Mouse (Mus musculus): Measurements from ENCODE around the gene Arntl2. TPM values are rescaled to one million over a fixed set of nuclear protein-coding genes. Genes with fewer than 3 reads are reported as not detected.

Gene Arntl2
- polyA plus RNA-seq, 1 experiment from 2014 or later = 8.2 TPM

GRCm38 (mm10) chr6:146793527-146793926 lies 2.3 kb upstream of the Arntl2 start:
- 52% methylated on average over 3 of the region's 3 CpGs for WGBS
- Histone ChIP-seq H3K4me3 (no peak overlapping the region), H3K4me1 (peaks cover 12% of the 10 kb centered on the region), H3K9me3 (no peaks in the 10 kb centered on the region), H3K27ac (no peak overlapping the region), H3K27me3 (peaks cover 13% of the 10 kb centered on the region), H3K4me2 (no peak overlapping the region), H3K36me3 (no peaks in the 10 kb centered on the region), H3K9ac (no peak overlapping the region)
- no peak for ATAC-seq (ENCODE audit: insufficient number of reproducible peaks, insufficient read depth, low FRiP score, low TSS enrichment, low read depth)

GRCm38 (mm10) chr6:146795166-146795923 lies 510 bp upstream of the Arntl2 start:
- H3K36me3 ChIP-seq = no peaks in the 10 kb centered on the region
- peaks cover 12% of the 10 kb centered on the region for H3K4me1 ChIP-seq
- WGBS = 16% methylated on average over 22 of the region's 22 CpGs
- no peak overlapping the region for H3K27ac ChIP-seq
- 0 out of 2 replicates have a peak, but pooled peaks have one; percentile 38 for ATAC-seq (ENCODE audit: insufficient number of reproducible peaks, insufficient read depth, low FRiP score, low TSS enrichment, low read depth)
- H3K9ac ChIP-seq = peak overlapping the region; percentile 82
- peaks cover 13% of the 10 kb centered on the region for H3K27me3 ChIP-seq
- no peaks in the 10 kb centered on the region for H3K9me3 ChIP-seq
- peak overlapping the region; percentile 73 for H3K4me2 ChIP-seq
- H3K4me3 ChIP-seq = peak overlapping the region; percentile 64

DNA sequence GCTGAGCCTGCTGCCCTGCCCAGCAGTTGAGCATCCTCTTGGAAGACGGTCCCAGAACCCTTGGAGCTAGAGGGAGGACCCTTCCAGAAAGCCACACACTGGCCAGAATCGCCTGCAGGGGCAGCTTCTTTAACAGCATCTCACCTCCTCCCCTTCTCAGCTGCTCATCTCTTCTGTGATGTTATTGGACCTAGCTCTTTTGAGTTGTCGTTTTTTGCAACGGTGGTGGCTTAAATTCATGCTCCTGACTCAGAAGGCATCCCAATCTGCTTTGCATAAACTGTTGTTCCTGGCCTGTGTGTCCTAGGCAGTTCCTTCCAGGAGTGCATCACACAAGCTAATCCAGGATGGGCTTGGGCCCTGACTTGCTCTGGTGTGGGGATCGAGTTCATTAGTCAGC lies 1.6 kb downstream of the Arntl2 start:
- WGBS = 69% methylated on average over 5 of the region's 5 CpGs
- no peak for ATAC-seq (ENCODE audit: insufficient number of reproducible peaks, insufficient read depth, low FRiP score, low TSS enrichment, low read depth)
- no peak overlapping the region for H3K9ac ChIP-seq

GRCm38 (mm10) chr6:146809991-146810390 lies 14.1 kb downstream of the Arntl2 start:
- H3K4me2 ChIP-seq = no peak overlapping the region
- H3K4me3 ChIP-seq = no peak overlapping the region
- no peak for ATAC-seq (ENCODE audit: insufficient number of reproducible peaks, insufficient read depth, low FRiP score, low TSS enrichment, low read depth)
- H3K4me1 ChIP-seq = no peaks in the 10 kb centered on the region
- no peaks in the 10 kb centered on the region for H3K27me3 ChIP-seq
- peaks cover 49% of the 10 kb centered on the region for H3K36me3 ChIP-seq
- WGBS = 89% methylated on average over 6 of the region's 6 CpGs
- H3K9me3 ChIP-seq = no peaks in the 10 kb centered on the region
- no peak overlapping the region for H3K9ac ChIP-seq
- H3K27ac ChIP-seq = no peak overlapping the region

More for the DNA sequence above, 1.6 kb downstream of the Arntl2 start:
- Histone ChIP-seq H3K27ac (no peak overlapping the region), H3K4me3 (no peak overlapping the region), H3K4me2 (no peak overlapping the region), H3K4me1 (peaks cover 12% of the 10 kb centered on the region), H3K9me3 (no peaks in the 10 kb centered on the region), H3K36me3 (no peaks in the 10 kb centered on the region), H3K27me3 (peaks cover 13% of the 10 kb centered on the region)

- Histone ChIP-seq H3K36me3 (peaks cover 42% of the 10 kb centered on the region), H3K4me2 (no peak overlapping the region), H3K27me3 (no peaks in the 10 kb centered on the region), H3K27ac (no peak overlapping the region), H3K9me3 (no peaks in the 10 kb centered on the region), H3K9ac (no peak overlapping the region), H3K4me1 (no peaks in the 10 kb centered on the region), H3K4me3 (no peak overlapping the region)
- WGBS = 88% methylated on average over 5 of the region's 5 CpGs
- no peak for ATAC-seq (ENCODE audit: insufficient number of reproducible peaks, insufficient read depth, low FRiP score, low TSS enrichment, low read depth)
Observed at GRCm38 (mm10) chr6:146813007-146813406, 17.2 kb downstream of the Arntl2 start.

DNA sequence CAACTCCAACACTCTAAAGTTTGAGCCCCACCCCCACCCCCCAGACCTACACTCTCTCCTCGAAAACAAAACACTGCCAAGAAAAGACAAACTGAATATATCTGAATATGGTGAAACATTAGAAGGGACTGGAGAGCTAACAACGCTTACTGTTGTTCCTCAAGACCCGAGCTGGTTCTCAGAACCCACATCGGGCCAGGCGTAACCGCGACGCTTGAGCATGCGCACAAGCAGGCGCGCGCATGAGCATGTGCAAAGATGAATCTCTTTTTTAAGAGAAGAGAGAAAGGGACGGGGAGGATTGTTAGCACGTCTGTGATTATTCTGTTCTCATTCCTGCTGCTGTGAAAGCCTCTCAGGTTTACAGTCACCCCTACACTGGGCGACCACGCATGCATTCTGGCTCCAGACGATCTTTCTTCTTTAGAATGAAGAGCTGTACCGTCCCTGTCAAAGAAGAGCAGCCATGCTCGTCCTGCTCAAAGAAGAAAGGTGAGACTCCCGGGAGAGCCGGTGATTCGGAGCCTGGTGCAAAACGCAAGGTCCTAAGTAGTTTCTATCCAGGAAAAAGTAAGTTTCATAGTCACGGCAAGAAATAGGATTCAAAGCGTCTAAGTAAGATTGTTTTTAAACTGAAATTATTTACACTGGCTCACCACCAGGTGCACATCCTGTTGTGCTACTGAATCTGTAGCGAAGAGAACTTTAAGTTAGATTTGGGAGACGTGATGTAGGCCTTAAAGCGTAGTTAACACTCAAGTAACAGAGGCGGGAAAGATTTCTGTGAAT lies 24.5 kb downstream of the Arntl2 start:
- Histone ChIP-seq H3K4me2 (no peak overlapping the region), H3K27ac (no peak overlapping the region), H3K4me3 (no peak overlapping the region), H3K9me3 (no peaks in the 10 kb centered on the region), H3K27me3 (no peaks in the 10 kb centered on the region), H3K36me3 (peaks cover 10% of the 10 kb centered on the region; the same call in 1 of the 2 replicates), H3K9ac (no peak overlapping the region), H3K4me1 (no peaks in the 10 kb centered on the region)
- WGBS = 83% methylated on average over 29 of the region's 29 CpGs
- no peak for ATAC-seq (ENCODE audit: insufficient number of reproducible peaks, insufficient read depth, low FRiP score, low TSS enrichment, low read depth)

DNA sequence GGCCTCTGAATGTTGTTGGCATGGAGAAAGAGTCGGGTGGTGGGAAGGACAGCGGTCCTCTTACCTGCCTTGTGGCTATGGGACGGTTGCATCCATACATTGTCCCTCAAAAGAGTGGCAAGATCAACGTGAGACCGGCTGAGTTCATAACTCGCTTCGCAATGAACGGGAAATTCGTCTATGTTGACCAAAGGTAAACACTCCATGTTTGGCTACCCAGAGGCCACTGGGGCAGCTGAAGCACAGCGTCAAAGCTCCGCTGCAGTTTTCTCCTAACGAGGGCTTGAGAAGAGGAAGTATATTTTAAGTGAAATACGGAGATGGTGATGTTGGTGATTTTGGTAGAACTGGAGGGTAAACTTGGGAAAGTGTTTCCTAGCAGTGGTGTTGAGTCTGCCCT lies 26.1 kb downstream of the Arntl2 start:
- no peak for ATAC-seq (ENCODE audit: insufficient number of reproducible peaks, insufficient read depth, low FRiP score, low TSS enrichment, low read depth)
- Histone ChIP-seq H3K4me2 (no peak overlapping the region), H3K9ac (no peak overlapping the region), H3K9me3 (no peaks in the 10 kb centered on the region), H3K4me3 (no peak overlapping the region), H3K27me3 (no peaks in the 10 kb centered on the region), H3K36me3 (no peaks in the 10 kb centered on the region; the same call in 1 of the 2 replicates), H3K4me1 (no peaks in the 10 kb centered on the region), H3K27ac (no peak overlapping the region)
- WGBS = 92% methylated on average over 13 of the region's 13 CpGs

DNA sequence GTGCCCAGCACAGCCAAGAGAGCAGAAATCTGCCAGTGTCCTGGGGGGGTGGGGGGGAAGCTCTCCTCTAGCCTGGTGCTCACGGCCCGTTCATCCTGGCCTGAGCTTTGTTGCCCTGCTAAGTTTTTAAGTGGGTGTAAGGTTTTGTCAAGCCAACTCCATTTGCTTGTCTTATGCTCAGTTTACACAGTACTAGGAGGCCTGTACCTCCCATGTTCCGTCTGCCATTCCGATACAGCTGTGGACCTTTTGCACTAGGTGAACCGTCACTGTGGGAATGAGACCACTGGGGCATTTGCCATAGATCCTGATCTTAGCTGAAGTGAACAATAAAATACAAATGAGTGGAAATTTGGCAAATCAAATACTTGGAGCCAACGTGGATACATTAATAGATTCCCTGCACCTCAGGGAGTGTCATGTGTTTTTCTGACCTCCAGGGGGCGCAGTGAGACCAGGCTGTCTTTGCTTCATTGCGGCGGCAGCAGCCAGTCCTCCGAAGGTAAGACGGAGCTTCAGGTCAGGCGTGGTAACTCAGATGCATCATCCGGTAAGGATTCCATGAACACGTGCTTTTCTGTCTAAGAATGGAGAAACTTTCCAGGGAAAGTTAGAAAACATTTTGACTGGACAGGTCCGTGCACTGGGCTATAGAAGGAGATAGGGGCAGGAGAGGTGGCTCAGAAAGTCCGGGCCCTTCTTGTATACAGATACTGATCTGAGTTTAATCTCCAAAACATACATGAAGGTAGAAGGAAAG lies 29.1 kb downstream of the Arntl2 start:
- no peaks in the 10 kb centered on the region; the same call in 1 of the 2 replicates for H3K36me3 ChIP-seq
- WGBS = 38% methylated on average over 16 of the region's 16 CpGs
- no peak for ATAC-seq (ENCODE audit: insufficient number of reproducible peaks, insufficient read depth, low FRiP score, low TSS enrichment, low read depth)
- no peak overlapping the region for H3K9ac ChIP-seq
- no peaks in the 10 kb centered on the region for H3K4me1 ChIP-seq
- no peak overlapping the region for H3K4me3 ChIP-seq
- no peaks in the 10 kb centered on the region for H3K27me3 ChIP-seq
- H3K9me3 ChIP-seq = no peaks in the 10 kb centered on the region
- H3K27ac ChIP-seq = no peak overlapping the region
- H3K4me2 ChIP-seq = no peak overlapping the region

DNA sequence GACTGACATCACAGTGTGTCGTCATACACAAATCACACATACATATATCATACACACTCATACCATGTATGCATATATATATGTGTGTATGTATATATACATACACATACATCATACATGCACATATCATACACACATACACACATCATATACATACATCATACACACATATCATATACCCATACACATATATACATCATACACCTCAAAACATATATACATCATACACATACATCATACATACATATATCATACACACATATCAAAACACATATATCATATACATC lies 29.6 kb downstream of the Arntl2 start:
- ATAC-seq (ENCODE audit: insufficient number of reproducible peaks, insufficient read depth, low FRiP score, low TSS enrichment, low read depth) = no peak
- no peak overlapping the region for H3K4me2 ChIP-seq

GRCm38 (mm10) chr6:146831320-146831719 lies 35.5 kb downstream of the Arntl2 start:
- no peak overlapping the region for H3K4me2 ChIP-seq
- H3K4me1 ChIP-seq = peaks cover 6% of the 10 kb centered on the region; the same call in 1 of the 2 replicates
- H3K9ac ChIP-seq = no peak overlapping the region
- H3K36me3 ChIP-seq = peaks cover 14% of the 10 kb centered on the region
- WGBS = 85% methylated on average over 12 of the region's 12 CpGs
- H3K27ac ChIP-seq = no peak overlapping the region
- no peaks in the 10 kb centered on the region for H3K9me3 ChIP-seq
- H3K4me3 ChIP-seq = no peak overlapping the region
- H3K27me3 ChIP-seq = no peaks in the 10 kb centered on the region
- ATAC-seq (ENCODE audit: insufficient number of reproducible peaks, insufficient read depth, low FRiP score, low TSS enrichment, low read depth) = no peak

More for the DNA sequence above, 29.6 kb downstream of the Arntl2 start:
- no peak overlapping the region for H3K27ac ChIP-seq
- no peaks in the 10 kb centered on the region; the same call in 1 of the 2 replicates for H3K36me3 ChIP-seq
- 85% methylated on average over 1 of the region's 1 CpGs for WGBS
- H3K27me3 ChIP-seq = no peaks in the 10 kb centered on the region
- H3K9ac ChIP-seq = no peak overlapping the region
- H3K4me3 ChIP-seq = no peak overlapping the region
- no peaks in the 10 kb centered on the region for H3K9me3 ChIP-seq
- no peaks in the 10 kb centered on the region for H3K4me1 ChIP-seq

GRCm38 (mm10) chr6:146833485-146834314 lies 37.8 kb downstream of the Arntl2 start:
- H3K4me1 ChIP-seq = peaks cover 6% of the 10 kb centered on the region; the same call in 1 of the 2 replicates
- no peak overlapping the region for H3K4me3 ChIP-seq
- no peak overlapping the region for H3K9ac ChIP-seq
- no peaks in the 10 kb centered on the region for H3K27me3 ChIP-seq
- ATAC-seq (ENCODE audit: insufficient number of reproducible peaks, insufficient read depth, low FRiP score, low TSS enrichment, low read depth) = no peak
- H3K36me3 ChIP-seq = peaks cover 14% of the 10 kb centered on the region
- WGBS = 67% methylated on average over 6 of the region's 6 CpGs
- no peak overlapping the region for H3K27ac ChIP-seq
- no peaks in the 10 kb centered on the region for H3K9me3 ChIP-seq
- no peak overlapping the region for H3K4me2 ChIP-seq

Data from embryonic facial prominence, embryonic 13.5 days (tissue).